Mouse (Mus musculus): ENCODE measurements around the gene Iqcf4. TPM values are rescaled to one million over a fixed set of nuclear protein-coding genes. Genes with fewer than 3 reads are reported as not detected.
A peak's percentile ranks its signal among the peaks of the same experiment; 100 is the strongest.

Iqcf4 gene
- polyA plus RNA-seq, 1 experiment from 2014 or later: not detected

DNA sequence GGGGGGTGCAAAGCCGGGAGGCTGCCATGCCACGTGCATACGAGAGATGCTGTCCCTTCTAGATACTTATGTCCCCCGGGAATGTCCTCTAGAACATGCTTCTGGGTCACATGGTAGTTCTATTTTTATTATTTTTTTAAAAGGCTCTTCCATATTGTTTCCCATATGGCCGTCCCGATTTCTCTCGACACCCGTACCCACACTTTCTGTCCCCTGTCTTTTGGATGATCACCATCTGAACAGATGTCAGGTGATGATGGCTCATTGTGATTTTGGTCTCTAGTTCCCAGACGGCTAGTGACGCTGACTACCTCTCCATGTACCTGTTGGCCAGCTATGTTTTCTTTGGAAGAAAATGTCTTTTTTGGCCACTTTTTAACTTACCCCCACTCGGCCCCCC is 35.8 kb downstream of the Iqcf4 start:
- ATAC-seq (ENCODE audit: low read depth): no peak
- H3K36me3 ChIP-seq (ENCODE audit: control insufficient read depth, insufficient read depth, low read length): no peaks in the 10 kb centered on the region
- no peak overlapping the region for H3K27ac ChIP-seq (ENCODE audit: low read length)
- WGBS: 86% methylated on average over 11 of the region's 11 CpGs
- H3K9ac ChIP-seq (ENCODE audit: low read length): no peak overlapping the region
- H3K4me1 ChIP-seq (replicated peaks; ENCODE audit: control insufficient read depth, insufficient read depth, low read length): no peaks in the 10 kb centered on the region
- H3K4me3 ChIP-seq (ENCODE audit: low read length): no peak overlapping the region
- H3K27me3 ChIP-seq (ENCODE audit: control insufficient read depth, insufficient read depth, low read depth, low read length): no peaks in the 10 kb centered on the region
- no peak overlapping the region for H3K4me2 ChIP-seq (ENCODE audit: low read depth, low read length)
- no peaks in the 10 kb centered on the region for H3K9me3 ChIP-seq (ENCODE audit: control insufficient read depth, low read length)

DNA sequence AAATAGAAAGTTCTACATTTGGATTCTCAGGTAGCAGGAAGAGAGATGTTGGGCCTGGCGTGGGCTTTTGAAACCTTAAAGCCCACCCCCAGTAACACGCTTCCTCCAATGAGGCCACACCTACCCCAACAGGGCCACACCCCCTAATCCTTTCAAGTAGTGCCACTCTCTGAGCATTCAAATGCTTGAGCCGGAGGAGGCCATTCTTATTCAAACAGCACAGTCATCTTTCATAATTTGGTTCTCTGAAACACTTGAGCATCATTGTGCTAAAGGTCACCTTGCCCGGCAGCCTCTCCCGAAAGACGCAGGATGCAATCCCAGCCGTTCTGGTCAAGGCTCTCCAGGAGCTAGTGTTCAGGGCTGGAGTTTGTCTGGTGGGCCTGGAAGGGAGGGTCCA is 36.5 kb downstream of the Iqcf4 start:
- H3K27me3 ChIP-seq (ENCODE audit: control insufficient read depth, insufficient read depth, low read depth, low read length): no peaks in the 10 kb centered on the region
- ATAC-seq (ENCODE audit: low read depth): no peak
- H3K9me3 ChIP-seq (ENCODE audit: control insufficient read depth, low read length): no peaks in the 10 kb centered on the region
- H3K27ac ChIP-seq (ENCODE audit: low read length): no peak overlapping the region
- H3K4me1 ChIP-seq (replicated peaks; ENCODE audit: control insufficient read depth, insufficient read depth, low read length): no peaks in the 10 kb centered on the region
- H3K4me2 ChIP-seq (ENCODE audit: low read depth, low read length): no peak overlapping the region
- H3K9ac ChIP-seq (ENCODE audit: low read length): no peak overlapping the region
- no peaks in the 10 kb centered on the region for H3K36me3 ChIP-seq (ENCODE audit: control insufficient read depth, insufficient read depth, low read length)
- 83% methylated on average over 7 of the region's 7 CpGs for WGBS
- H3K4me3 ChIP-seq (ENCODE audit: low read length): no peak overlapping the region

GRCm38 (mm10) chr9:106531833-106532232 is 39.0 kb downstream of the Iqcf4 start:
- H3K36me3 ChIP-seq (ENCODE audit: control insufficient read depth, insufficient read depth, low read length): no peaks in the 10 kb centered on the region
- H3K27me3 ChIP-seq (ENCODE audit: control insufficient read depth, insufficient read depth, low read depth, low read length): no peaks in the 10 kb centered on the region
- no peak overlapping the region for H3K9ac ChIP-seq (ENCODE audit: low read length)
- no peak overlapping the region for H3K4me3 ChIP-seq (ENCODE audit: low read length)
- no peaks in the 10 kb centered on the region for H3K4me1 ChIP-seq (replicated peaks; ENCODE audit: control insufficient read depth, insufficient read depth, low read length)
- no peak overlapping the region for H3K4me2 ChIP-seq (ENCODE audit: low read depth, low read length)
- H3K27ac ChIP-seq (ENCODE audit: low read length): no peak overlapping the region
- 22% methylated on average over 3 of the region's 3 CpGs for WGBS
- no peaks in the 10 kb centered on the region for H3K9me3 ChIP-seq (ENCODE audit: control insufficient read depth, low read length)
- no peak for ATAC-seq (ENCODE audit: low read depth)

DNA sequence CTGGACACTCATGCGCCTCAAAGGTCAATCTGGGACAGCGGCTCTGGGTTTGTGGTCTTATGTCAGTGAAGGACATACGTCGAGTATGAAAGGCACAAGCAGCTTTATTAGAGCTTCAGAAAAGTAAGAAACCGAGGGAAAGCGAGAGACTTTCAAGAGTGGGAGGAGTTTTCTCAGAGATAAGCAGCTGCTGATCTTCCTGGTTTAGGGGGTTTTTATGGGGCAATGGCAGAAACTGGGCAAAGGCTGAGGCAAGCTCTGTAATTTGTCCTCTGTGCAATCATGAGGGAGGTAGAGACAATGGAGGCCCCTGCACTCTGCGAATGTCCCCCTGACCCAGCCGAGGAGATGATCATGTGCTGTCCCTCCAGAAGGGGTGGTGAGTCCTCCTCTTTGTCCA is 50.9 kb downstream of the Iqcf4 start:
- no peaks in the 10 kb centered on the region for H3K4me1 ChIP-seq (replicated peaks; ENCODE audit: control insufficient read depth, insufficient read depth, low read length)
- no peaks in the 10 kb centered on the region for H3K36me3 ChIP-seq (ENCODE audit: control insufficient read depth, insufficient read depth, low read length)
- no peak overlapping the region for H3K9ac ChIP-seq (ENCODE audit: low read length)
- no peak; the same call in 1 of the 2 replicates for ATAC-seq (ENCODE audit: low read depth)
- no peaks in the 10 kb centered on the region for H3K9me3 ChIP-seq (ENCODE audit: control insufficient read depth, low read length)
- peak overlapping the region; percentile 2; the same call in 1 of the 2 replicates for H3K27ac ChIP-seq (ENCODE audit: low read length)
- no peaks in the 10 kb centered on the region for H3K27me3 ChIP-seq (ENCODE audit: control insufficient read depth, insufficient read depth, low read depth, low read length)
- WGBS: 46% methylated on average over 8 of the region's 8 CpGs
- no peak overlapping the region for H3K4me2 ChIP-seq (ENCODE audit: low read depth, low read length)
- H3K4me3 ChIP-seq (ENCODE audit: low read length): no peak overlapping the region

DNA sequence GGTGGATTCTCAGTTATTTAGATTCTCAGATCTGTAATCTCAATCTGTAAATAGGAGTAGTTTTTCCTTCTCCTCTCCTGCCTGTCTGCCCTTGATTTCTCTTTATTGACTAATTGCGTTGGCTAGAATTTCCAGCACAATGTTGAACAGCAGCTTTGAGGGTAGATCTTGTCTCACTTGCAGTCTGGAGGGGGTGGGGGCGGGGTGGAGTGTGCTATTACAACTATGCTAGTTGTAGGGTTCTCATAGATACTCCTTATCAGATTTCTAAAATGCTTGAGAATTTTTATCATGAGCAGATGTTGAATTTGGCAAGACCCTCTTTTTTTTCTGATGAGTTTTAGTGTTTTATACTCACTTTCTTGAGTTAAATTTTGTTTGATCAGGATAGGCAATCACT is 51.4 kb downstream of the Iqcf4 start:
- Histone ChIP-seq H3K4me3 (ENCODE audit: low read length) (no peak overlapping the region), H3K27ac (ENCODE audit: low read length) (no peak overlapping the region), H3K36me3 (ENCODE audit: control insufficient read depth, insufficient read depth, low read length) (no peaks in the 10 kb centered on the region), H3K27me3 (ENCODE audit: control insufficient read depth, insufficient read depth, low read depth, low read length) (no peaks in the 10 kb centered on the region), H3K9me3 (ENCODE audit: control insufficient read depth, low read length) (no peaks in the 10 kb centered on the region), H3K9ac (ENCODE audit: low read length) (no peak overlapping the region), H3K4me2 (ENCODE audit: low read depth, low read length) (no peak overlapping the region), H3K4me1 (replicated peaks; ENCODE audit: control insufficient read depth, insufficient read depth, low read length) (no peaks in the 10 kb centered on the region)
- peak; percentile 59; the same call in 1 of the 2 replicates for ATAC-seq (ENCODE audit: low read depth)
- WGBS: 45% methylated on average over 2 of the region's 2 CpGs

Other genes with a start within 250 kb of the Iqcf4 start
- 12.9 and 13.7 TPM in 2 replicates for gene Dusp7, start 202.4 kb downstream of the Iqcf4 start, polyA plus RNA-seq (2015; fragmentation: Nextera tagmentation; extraction: Ambion mirVana)
- 951 and 977 TPM in 2 replicates for gene Rpl29, start 141.5 kb downstream of the Iqcf4 start, polyA plus RNA-seq (2015; fragmentation: Nextera tagmentation; extraction: Ambion mirVana)
- 25.0 and 29.7 TPM in 2 replicates for gene Acy1, start 132.7 kb downstream of the Iqcf4 start, polyA plus RNA-seq (2015; fragmentation: Nextera tagmentation; extraction: Ambion mirVana)
- gene Abhd14b, start 123.5 kb downstream of the Iqcf4 start, polyA plus RNA-seq (2015; fragmentation: Nextera tagmentation; extraction: Ambion mirVana): 18.0 and 21.8 TPM in 2 replicates
- gene Abhd14a, start 123.3 kb downstream of the Iqcf4 start, polyA plus RNA-seq (2015; fragmentation: Nextera tagmentation; extraction: Ambion mirVana): 52.8 and 56.0 TPM in 2 replicates
- 58.6 and 60.7 TPM in 2 replicates for gene Pcbp4, start 117.7 kb downstream of the Iqcf4 start, polyA plus RNA-seq (2015; fragmentation: Nextera tagmentation; extraction: Ambion mirVana)
- gene Gpr62, start 105.1 kb downstream of the Iqcf4 start, polyA plus RNA-seq (2015; fragmentation: Nextera tagmentation; extraction: Ambion mirVana): 0.18 TPM in 2 replicates
- 39.4 and 39.8 TPM in 2 replicates for gene Rrp9, start 95.0 kb downstream of the Iqcf4 start, polyA plus RNA-seq (2015; fragmentation: Nextera tagmentation; extraction: Ambion mirVana)
- gene Parp3, start 94.0 kb downstream of the Iqcf4 start, polyA plus RNA-seq (2015; fragmentation: Nextera tagmentation; extraction: Ambion mirVana): 4.7 and 6.0 TPM in 2 replicates
- not detected in 2 replicates for gene Iqcf1, start 71.0 kb downstream of the Iqcf4 start, polyA plus RNA-seq (2015; fragmentation: Nextera tagmentation; extraction: Ambion mirVana)
- gene Iqcf5, start 56.4 kb downstream of the Iqcf4 start, polyA plus RNA-seq (2015; fragmentation: Nextera tagmentation; extraction: Ambion mirVana): not detected in 2 replicates
- not detected in 2 replicates for gene Iqcf3, start 9.4 kb downstream of the Iqcf4 start, polyA plus RNA-seq (2015; fragmentation: Nextera tagmentation; extraction: Ambion mirVana)
- not detected in 2 replicates for gene Iqcf6, start 55.6 kb upstream of the Iqcf4 start, polyA plus RNA-seq (2015; fragmentation: Nextera tagmentation; extraction: Ambion mirVana)
- not detected in 2 replicates for gene Grm2, start 85.1 kb upstream of the Iqcf4 start, polyA plus RNA-seq (2015; fragmentation: Nextera tagmentation; extraction: Ambion mirVana)
- gene Tex264, start 114.9 kb upstream of the Iqcf4 start, polyA plus RNA-seq (2015; fragmentation: Nextera tagmentation; extraction: Ambion mirVana): 53.4 and 54.5 TPM in 2 replicates
- gene Rad54l2, start 218.2 kb upstream of the Iqcf4 start, polyA plus RNA-seq (2015; fragmentation: Nextera tagmentation; extraction: Ambion mirVana): 5.8 and 6.0 TPM in 2 replicates

Measured in lung, embryonic 16.5 days (tissue).